Mouse (Mus musculus): ENCODE measurements around the gene Slc28a3. TPM values are rescaled to one million over a fixed set of nuclear protein-coding genes. Genes with fewer than 3 reads are reported as not detected.

Gene Slc28a3
- 1.4 TPM in 1 of 2 replicates, not detected in the other for total RNA-seq (2014; fragmentation: Nextera tagmentation)
- total RNA-seq (2017), result not detected in 2 replicates

GRCm38 (mm10) chr13:58610716-58611115, at the start of gene Slc28a3:
Gene Slc28a3 (minus strand): TSS chr13:58610877.
- ATAC-seq (replicated peaks; ENCODE audit: low FRiP score, low TSS enrichment, poor library complexity, severe bottlenecking), result no peak

GRCm38 (mm10) chr13:58657987-58658386, 47.3 kb upstream of the Slc28a3 start:
- ATAC-seq (replicated peaks; ENCODE audit: low FRiP score, low TSS enrichment, poor library complexity, severe bottlenecking), result no peak

- ATAC-seq (replicated peaks; ENCODE audit: low FRiP score, low TSS enrichment, poor library complexity, severe bottlenecking), result no peak
Observed at GRCm38 (mm10) chr13:58656885-58657284, 46.2 kb upstream of the Slc28a3 start.

GRCm38 (mm10) chr13:58655552-58655951, 44.9 kb upstream of the Slc28a3 start:
- no peak for ATAC-seq (replicated peaks; ENCODE audit: low FRiP score, low TSS enrichment, poor library complexity, severe bottlenecking)

GRCm38 (mm10) chr13:58640330-58640729, 29.7 kb upstream of the Slc28a3 start:
- 0 out of 2 replicates have a peak, but pooled peaks have one; percentile 48 for ATAC-seq (replicated peaks; ENCODE audit: low FRiP score, low TSS enrichment, poor library complexity, severe bottlenecking)

- no peak for ATAC-seq (replicated peaks; ENCODE audit: low FRiP score, low TSS enrichment, poor library complexity, severe bottlenecking)
Observed at GRCm38 (mm10) chr13:58638950-58639349, 28.3 kb upstream of the Slc28a3 start.

- 0 out of 2 replicates have a peak, but pooled peaks have one; percentile 53 for ATAC-seq (replicated peaks; ENCODE audit: low FRiP score, low TSS enrichment, poor library complexity, severe bottlenecking)
Observed at GRCm38 (mm10) chr13:58637360-58638002, 26.8 kb upstream of the Slc28a3 start.

- ATAC-seq (replicated peaks; ENCODE audit: low FRiP score, low TSS enrichment, poor library complexity, severe bottlenecking), result no peak
Observed at GRCm38 (mm10) chr13:58633887-58634286, 23.2 kb upstream of the Slc28a3 start.

GRCm38 (mm10) chr13:58630756-58631155, 20.1 kb upstream of the Slc28a3 start:
- no peak for ATAC-seq (replicated peaks; ENCODE audit: low FRiP score, low TSS enrichment, poor library complexity, severe bottlenecking)

GRCm38 (mm10) chr13:58629365-58630050, 18.8 kb upstream of the Slc28a3 start:
- ATAC-seq (replicated peaks; ENCODE audit: low FRiP score, low TSS enrichment, poor library complexity, severe bottlenecking), result no peak

GRCm38 (mm10) chr13:58622647-58623046, 12.0 kb upstream of the Slc28a3 start:
- no peak for ATAC-seq (replicated peaks; ENCODE audit: low FRiP score, low TSS enrichment, poor library complexity, severe bottlenecking)

GRCm38 (mm10) chr13:58619301-58619700, 8.6 kb upstream of the Slc28a3 start:
- ATAC-seq (replicated peaks; ENCODE audit: low FRiP score, low TSS enrichment, poor library complexity, severe bottlenecking), result no peak

- no peak for ATAC-seq (replicated peaks; ENCODE audit: low FRiP score, low TSS enrichment, poor library complexity, severe bottlenecking)
Observed at GRCm38 (mm10) chr13:58610059-58610458, 618 bp downstream of the Slc28a3 start.

GRCm38 (mm10) chr13:58601201-58601855, 9.3 kb downstream of the Slc28a3 start:
- ATAC-seq (replicated peaks; ENCODE audit: low FRiP score, low TSS enrichment, poor library complexity, severe bottlenecking), result no peak

GRCm38 (mm10) chr13:58598578-58598977, 12.1 kb downstream of the Slc28a3 start:
- ATAC-seq (replicated peaks; ENCODE audit: low FRiP score, low TSS enrichment, poor library complexity, severe bottlenecking), result no peak

GRCm38 (mm10) chr13:58593129-58593528, 17.5 kb downstream of the Slc28a3 start:
- ATAC-seq (replicated peaks; ENCODE audit: low FRiP score, low TSS enrichment, poor library complexity, severe bottlenecking), result peak; percentile 45; the same call in 1 of the 2 replicates

GRCm38 (mm10) chr13:58591912-58592311, 18.8 kb downstream of the Slc28a3 start:
- no peak for ATAC-seq (replicated peaks; ENCODE audit: low FRiP score, low TSS enrichment, poor library complexity, severe bottlenecking)

- ATAC-seq (replicated peaks; ENCODE audit: low FRiP score, low TSS enrichment, poor library complexity, severe bottlenecking), result no peak
Observed at GRCm38 (mm10) chr13:58590630-58591029, 20.0 kb downstream of the Slc28a3 start.

GRCm38 (mm10) chr13:58589517-58589858, 21.2 kb downstream of the Slc28a3 start:
- peak; percentile 69 for ATAC-seq (replicated peaks; ENCODE audit: low FRiP score, low TSS enrichment, poor library complexity, severe bottlenecking)

All from megakaryocyte-erythroid progenitor cell, adult 5-6 weeks (primary cell).